Mouse (Mus musculus) cerebellum, adult 2 months (tissue): Measurements from ENCODE around the gene Cfap45. TPM values are rescaled to one million over a fixed set of nuclear protein-coding genes. Genes with fewer than 3 reads are reported as not detected.

ENCODE experiments used
- DNase-seq, 2 experiments: peaks; one replicate each; pipeline ENCODE4 v3.0.0; 2021
- H3K27ac ChIP-seq: fragments of 200-500 bp; 2 replicates; pipeline ENCODE4 v1.5.1; 2012; ENCODE audit warnings: low read length, control low read depth, inconsistent platforms; ENCODE audit not compliant: insufficient read depth
- H3K27me3 ChIP-seq: fragments of 200-500 bp; 2 replicates; pipeline ENCODE4 v1.6.1; 2012; ENCODE audit warnings: inconsistent platforms, mild to moderate bottlenecking, low read length, moderate library complexity; ENCODE audit not compliant: control insufficient read depth, insufficient read depth
- H3K4me1 ChIP-seq: fragments of 200-500 bp; 2 replicates; pipeline ENCODE4 v1.6.1; 2011; ENCODE audit warnings: low read length; ENCODE audit not compliant: control insufficient read depth, insufficient read depth
- H3K4me3 ChIP-seq: fragments of 200-500 bp; replicated peaks from 2 replicates; pipeline ENCODE3; 2011; ENCODE audit warnings: mild to moderate bottlenecking, low read depth, low read length, control low read depth; ENCODE audit not compliant: insufficient read depth
- CTCF ChIP-seq: fragments of 200-500 bp; IDR thresholded peaks from 2 replicates; pipeline ENCODE4 v1.5.1; 2011; ENCODE audit warnings: low read depth, mild to moderate bottlenecking, control low read depth, low read length, moderate library complexity, borderline replicate concordance; ENCODE audit not compliant: insufficient read depth
- POLR2A ChIP-seq: fragments of 200-500 bp; IDR thresholded peaks from 2 replicates; pipeline ENCODE4 v1.6.1; 2011; ENCODE audit warnings: low read length, control low read depth, borderline replicate concordance; ENCODE audit not compliant: insufficient read depth
- WGBS: fragments of 180-500 bp; shearing (Covaris S2); methylation state at CpG from one replicate; pipeline ENCODE4 v1.1.7; 2018; 5-methylcytosine and 5-hydroxymethylcytosine counted together
- polyA plus RNA-seq: library from polyadenylated mRNA; depleted of rRNA; stranded (reverse); fragments of >200 nt; gene quantifications from 2 replicates; pipeline ENCODE4 v1.2.3, GENCODE M21; 2012

Cfap45 gene
- polyA plus RNA-seq, 1 experiment: 1.00 TPM

DNA sequence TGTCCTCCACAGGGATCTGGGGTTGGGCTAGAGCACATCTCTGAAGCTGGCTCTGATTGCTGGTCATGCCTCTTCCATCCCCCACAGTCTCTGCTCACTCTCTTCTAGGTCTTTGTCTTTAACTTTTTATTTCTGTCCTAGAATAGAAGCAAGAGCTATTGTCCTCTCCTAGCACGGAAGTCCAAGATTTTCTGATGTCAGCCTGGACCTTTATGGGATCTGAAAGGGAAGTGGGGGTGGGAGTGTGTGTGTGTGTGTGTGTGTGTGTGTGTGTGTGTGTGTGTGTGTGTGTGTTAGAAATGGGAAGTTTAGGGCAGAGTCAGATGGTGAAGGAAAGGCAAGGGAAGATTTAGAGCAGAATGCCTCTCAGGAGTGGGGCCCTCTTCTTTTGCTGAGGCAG is 32.0 kb downstream of the Cfap45 start:
- 92% methylated on average over 1 of the region's 1 CpGs for WGBS

DNA sequence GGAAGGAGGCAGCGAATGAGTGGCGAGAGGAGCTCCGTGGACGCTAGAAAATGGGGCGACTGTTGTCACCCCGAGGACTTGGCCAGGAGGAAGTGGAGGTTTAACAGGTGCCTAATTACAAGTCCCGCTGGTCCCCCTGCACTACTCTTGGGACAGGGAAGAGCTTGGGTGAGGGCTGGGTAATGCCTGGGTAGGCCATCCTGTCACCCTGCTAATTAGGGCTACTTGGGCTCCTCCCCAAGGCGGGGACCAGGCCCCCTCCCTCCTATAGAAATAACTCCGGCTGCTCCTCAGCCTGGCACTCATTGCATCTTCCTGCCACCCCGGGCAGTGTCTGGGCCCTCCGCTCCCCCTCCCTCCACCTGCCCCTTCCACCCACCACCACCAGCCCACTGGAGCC is 35.0 kb downstream of the Cfap45 start, which contains the start of gene Vsig8:
Gene Vsig8, plus strand, starts transcription at position 301 of the 400 bp plus-strand sequence.
- no peaks in the 10 kb centered on the region; the same call in 1 of the 2 replicates for H3K27me3 ChIP-seq
- H3K4me3 ChIP-seq: no peak within 1 kb of the TSS
- TF ChIP-seq POLR2A: no peak
- TF ChIP-seq CTCF: no peak
- WGBS: 78% methylated on average over 11 of the region's 11 CpGs
- no peak within 1 kb of the TSS for H3K27ac ChIP-seq
- no peaks in the 10 kb centered on the region for H3K4me1 ChIP-seq
- DNase-seq: no peak

More for the DNA sequence above, 32.0 kb downstream of the Cfap45 start:
- no peaks in the 10 kb centered on the region for H3K4me1 ChIP-seq
- no peak overlapping the region for H3K27ac ChIP-seq
- no peaks in the 10 kb centered on the region; the same call in 1 of the 2 replicates for H3K27me3 ChIP-seq
- no peak overlapping the region for H3K4me3 ChIP-seq
- DNase-seq: no peak
- no peak for TF ChIP-seq CTCF
- TF ChIP-seq POLR2A: no peak

- Histone ChIP-seq H3K4me1 (no peaks in the 10 kb centered on the region), H3K4me3 (peak overlapping the region; percentile 57), H3K27ac (no peak overlapping the region), H3K27me3 (no peaks in the 10 kb centered on the region)
- TF ChIP-seq CTCF: peak; percentile 59
- no peak for TF ChIP-seq POLR2A
- whole genome bisulfite sequencing: under 1% methylated on average over 66 of the region's 66 CpGs
- DNase-seq: peak; percentile 73 to 80
These were observed 42.3 kb downstream of the Cfap45 start for GRCm38 (mm10) chr1:172562641-172563464.

DNA sequence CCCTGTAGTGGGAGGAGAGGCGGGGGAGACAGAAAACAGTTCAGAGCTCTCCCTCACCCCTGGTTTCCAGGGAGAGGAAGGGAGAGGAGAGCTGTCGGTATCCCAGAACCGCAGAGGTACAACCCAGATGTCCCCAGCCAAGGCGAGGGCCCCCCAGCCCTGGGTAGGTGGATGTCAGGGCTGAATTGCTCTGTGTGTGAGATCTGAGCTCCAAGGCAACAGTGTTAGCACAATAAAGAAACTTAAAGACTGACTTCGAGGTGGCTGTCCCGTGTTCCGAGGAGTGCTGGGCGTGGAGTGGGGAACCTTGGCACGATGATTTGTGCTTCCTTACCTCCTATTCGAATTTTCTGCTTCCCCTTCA is 42.8 kb downstream of the Cfap45 start:
- no peak overlapping the region for H3K27ac ChIP-seq
- WGBS: 8% methylated on average over 10 of the region's 10 CpGs
- peak overlapping the region; percentile 57 for H3K4me3 ChIP-seq

GRCm38 (mm10) chr1:172566131-172566530 is 45.5 kb downstream of the Cfap45 start:
- WGBS: 74% methylated on average over 3 of the region's 3 CpGs
- H3K4me3 ChIP-seq: no peak overlapping the region
- no peak for TF ChIP-seq POLR2A
- TF ChIP-seq CTCF: no peak

More for the DNA sequence above, 42.8 kb downstream of the Cfap45 start:
- no peaks in the 10 kb centered on the region for H3K4me1 ChIP-seq
- TF ChIP-seq POLR2A: no peak
- DNase-seq: no peak
- H3K27me3 ChIP-seq: no peaks in the 10 kb centered on the region

DNA sequence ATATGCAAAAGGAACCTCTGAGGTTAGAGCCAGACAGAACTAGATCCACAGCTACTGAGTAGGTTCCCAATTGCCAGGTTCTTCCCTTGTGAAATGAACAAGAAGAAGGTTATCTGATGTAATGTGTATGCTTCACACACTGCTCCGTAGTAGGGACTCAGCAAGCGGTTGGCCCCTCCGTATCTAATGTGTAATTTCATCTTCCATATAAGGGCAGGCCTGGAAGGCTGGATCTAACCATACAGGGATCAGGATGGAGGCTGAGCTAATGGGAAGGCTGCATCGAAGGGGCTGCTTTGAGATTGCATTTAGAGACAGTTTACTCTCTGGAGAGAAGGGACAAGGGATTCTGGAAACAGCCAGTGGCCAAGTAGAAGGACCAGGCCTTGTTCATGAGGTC is 47.2 kb downstream of the Cfap45 start:
- WGBS: 65% methylated on average over 4 of the region's 4 CpGs
- H3K27me3 ChIP-seq: no peaks in the 10 kb centered on the region
- H3K4me1 ChIP-seq: no peaks in the 10 kb centered on the region
- no peak overlapping the region for H3K4me3 ChIP-seq
- DNase-seq: no peak
- TF ChIP-seq CTCF (no peak), POLR2A (no peak)
- H3K27ac ChIP-seq: no peak overlapping the region

More at GRCm38 (mm10) chr1:172566131-172566530, 45.5 kb downstream of the Cfap45 start:
- DNase-seq: no peak
- H3K27ac ChIP-seq: no peak overlapping the region
- H3K4me1 ChIP-seq: no peaks in the 10 kb centered on the region
- H3K27me3 ChIP-seq: no peaks in the 10 kb centered on the region

DNA sequence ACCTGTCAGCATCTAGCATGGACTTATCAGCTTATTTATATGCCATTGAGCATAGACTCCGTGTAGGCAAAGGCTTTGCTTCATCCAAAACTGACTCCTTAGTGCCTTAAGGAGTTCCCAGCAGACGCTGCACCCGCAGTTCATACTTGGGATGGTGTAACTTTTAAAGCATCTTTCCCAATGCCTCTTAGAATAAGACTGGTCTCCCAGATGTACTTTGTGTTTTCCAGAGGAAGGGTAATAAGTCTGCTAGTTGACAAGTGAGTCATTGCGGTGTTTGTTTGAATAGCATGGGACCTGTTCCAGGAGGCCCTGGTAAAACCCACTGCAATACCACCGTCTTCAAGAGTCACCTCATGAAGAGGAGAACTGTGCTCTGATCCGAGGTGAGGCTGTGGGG is 59.5 kb downstream of the Cfap45 start:
- H3K4me1 ChIP-seq: peaks cover under 1% of the 10 kb centered on the region
- no peak overlapping the region for H3K27ac ChIP-seq
- TF ChIP-seq CTCF (no peak), POLR2A (no peak)
- H3K27me3 ChIP-seq: no peaks in the 10 kb centered on the region
- no peak for DNase-seq
- H3K4me3 ChIP-seq: no peak overlapping the region
- 84% methylated on average over 6 of the region's 6 CpGs for WGBS

DNA sequence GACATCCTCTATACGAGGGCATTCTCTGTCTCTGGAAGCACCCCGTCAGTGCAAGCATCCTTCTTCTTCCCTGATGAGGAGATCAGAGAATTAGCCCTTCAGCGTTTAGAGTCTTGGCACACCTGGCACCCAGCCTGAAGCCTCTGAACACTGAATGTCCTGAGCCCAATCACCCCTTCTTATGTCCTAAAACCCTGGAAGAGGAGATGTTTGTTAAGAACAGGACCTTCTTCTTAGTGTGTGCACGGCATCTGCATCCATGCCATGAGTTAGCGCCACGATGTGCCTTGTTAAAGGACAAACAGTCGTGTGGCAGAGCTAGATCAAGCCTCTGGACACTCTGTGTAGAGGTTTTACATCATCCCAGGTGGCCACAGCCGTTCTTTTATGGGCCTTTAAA is 61.8 kb downstream of the Cfap45 start:
- Histone ChIP-seq H3K27me3 (no peaks in the 10 kb centered on the region), H3K4me3 (no peak overlapping the region), H3K4me1 (peaks cover 11% of the 10 kb centered on the region), H3K27ac (no peak overlapping the region)
- 81% methylated on average over 8 of the region's 8 CpGs for WGBS
- no peak for DNase-seq
- TF ChIP-seq CTCF (no peak), POLR2A (no peak)
